Comparison of ENCODE assay signal across 17 mouse cellular contexts in genomic region chr4:33249716-33250230, GRCm38 (mm10). TPM values are rescaled to one million over a fixed set of nuclear protein-coding genes. Genes with fewer than 3 reads are reported as not detected.
DNase-seq lines count a peak whose midpoint lies in the region; ATAC-seq lines count a peak whose summit lies in the region.
"Had no signal": no experiment of that assay in that cellular context is flagged by ENCODE, and none has a peak within 500 bp of the region (broad histone marks: within the 10 kb centered on the region; RNA-seq: fewer than 3 reads in every experiment).

No protein-coding gene starts in this region.

- no peak overlapping the region; the same call in 1 of the 2 replicates for H3K9ac ChIP-seq in liver, embryonic 15.5 days
- no peak overlapping the region for H3K9ac ChIP-seq in limb, embryonic 12.5 days (replicated peaks)
- H3K9ac ChIP-seq: embryonic facial prominence, embryonic 12.5 days; intestine, embryonic 15.5 days had no signal

- H3K4me1 ChIP-seq in liver, embryonic 15.5 days (replicated peaks), result peaks cover 21% of the 10 kb centered on the region
- H3K4me1 ChIP-seq in limb, embryonic 12.5 days (replicated peaks), result peaks cover 20% of the 10 kb centered on the region

- H3K4me2 ChIP-seq in liver, embryonic 15.5 days, result no peak overlapping the region
- no peak overlapping the region for H3K4me2 ChIP-seq in limb, embryonic 12.5 days

- WGBS in liver, embryonic 15.5 days (ENCODE audit: insufficient replicate concordance), result 59% methylated on average over 1 of the region's 1 CpGs
- 89% methylated on average over 1 of the region's 1 CpGs for WGBS in limb, embryonic 12.5 days

- peaks cover 16% of the 10 kb centered on the region for H3K36me3 ChIP-seq in liver, embryonic 15.5 days (replicated peaks)
- peaks cover 16% of the 10 kb centered on the region for H3K36me3 ChIP-seq in limb, embryonic 12.5 days
- H3K36me3 ChIP-seq: intestine, embryonic 15.5 days had no signal

- H3K9me3 ChIP-seq in liver, embryonic 15.5 days (replicated peaks), result no peaks in the 10 kb centered on the region
- H3K9me3 ChIP-seq in limb, embryonic 12.5 days, result no peaks in the 10 kb centered on the region
- H3K9me3 ChIP-seq: embryonic facial prominence, embryonic 12.5 days; intestine, embryonic 15.5 days had no signal

- ATAC-seq in liver, embryonic 15.5 days (ENCODE audit: insufficient read depth), result no peak
- no peak for ATAC-seq in limb, embryonic 12.5 days (ENCODE audit: insufficient number of reproducible peaks, insufficient read depth, low FRiP score, low TSS enrichment, low read depth)
- ATAC-seq: forebrain, embryonic 14.5 days; intestine, embryonic 15.5 days; Patski had no signal

- DNase-seq in heart, adult 11 months, result peak; percentile 53
- DNase-seq in heart, postnatal 10 days, result no peak
- DNase-seq in liver (no peak), R1 (ENCODE audit: low read depth, low spot score) (peak; percentile 78)
- DNase-seq in B cell, adult 2 months, result no peak
- no peak for DNase-seq in gastrocnemius, postnatal 10 days
- DNase-seq: layer of hippocampus, postnatal 36 days; lung, postnatal 10 days; right cerebral cortex, postnatal 4 days; thymus, postnatal 25 days had no signal

- H3K27me3 ChIP-seq in liver, embryonic 15.5 days, result no peaks in the 10 kb centered on the region
- H3K27me3 ChIP-seq in limb, embryonic 12.5 days, result no peaks in the 10 kb centered on the region
- H3K27me3 ChIP-seq: embryonic facial prominence, embryonic 12.5 days; intestine, embryonic 15.5 days; Patski had no signal

- H3K27ac ChIP-seq in liver, embryonic 15.5 days (replicated peaks), result peak overlapping the region; percentile 100; the same call in 1 of the 2 replicates
- H3K27ac ChIP-seq in limb, embryonic 12.5 days, result peak overlapping the region; percentile 100

- H3K4me3 ChIP-seq in liver, embryonic 15.5 days (replicated peaks), result no peak overlapping the region
- H3K4me3 ChIP-seq in limb, embryonic 12.5 days (replicated peaks), result no peak overlapping the region

- intact Hi-C loops in heart, postnatal 10 days (cut with DNase I), result loop anchor here (5.0 kb wide), 2 partner anchors 42 to 217 kb away; partner anchors contain the start of genes Srsf12 and Ube2j1

RNA-seq across cellular contexts. Expression of gene Pnrc1, which starts 40.2 kb away (rescaled TPM):
- total RNA-seq in heart, postnatal 10 days (2021), result 100 to 1,000 TPM; 122 to 127 TPM
- polyA plus RNA-seq in liver, embryonic 15.5 days (2015; fragmentation: Nextera tagmentation; extraction: Ambion mirVana), result 46.9 and 52.0 TPM in 2 replicates
- 127 and 128 TPM in 2 replicates for polyA plus RNA-seq in limb, embryonic 12.5 days (2016; fragmentation: Nextera tagmentation; extraction: Ambion mirVana)
- total RNA-seq in gastrocnemius, postnatal 10 days (2021), result 100 to 1,000 TPM; 103 to 112 TPM

RNA-seq across cellular contexts. Expression of gene Srsf12, which starts 41.0 kb away (rescaled TPM):
- total RNA-seq in heart, postnatal 10 days (2021), result under 1 TPM in 1 of 2 experiments, not detected in 1; 0.22 TPM
- 0.07 and 0.13 TPM in 2 replicates for polyA plus RNA-seq in liver, embryonic 15.5 days (2015; fragmentation: Nextera tagmentation; extraction: Ambion mirVana)
- polyA plus RNA-seq in limb, embryonic 12.5 days (2016; fragmentation: Nextera tagmentation; extraction: Ambion mirVana), result 14.6 and 16.9 TPM in 2 replicates
- total RNA-seq in gastrocnemius, postnatal 10 days (2021), result under 1 TPM in 1 of 2 experiments, not detected in 1; 0.20 TPM
- total RNA-seq: liver, adult 2 months had no signal

Comparison
In these comparisons a context has a peak if more than half of its experiments do, and no peak if none do; other contexts are left out.
1. DNase-seq: peak in heart, adult 11 months (single experiment) and R1 (single experiment); none in heart, postnatal 10 days (0 of 2), liver (single experiment), B cell, adult 2 months (0 of 2) and gastrocnemius, postnatal 10 days (single experiment).